Mouse (Mus musculus) gastrocnemius, postnatal 10 days (tissue): ENCODE data around the gene Snx29. TPM values are rescaled to one million over a fixed set of nuclear protein-coding genes. Genes with fewer than 3 reads are reported as not detected.

Source experiments
- DNase-seq: peaks from one replicate; pipeline ENCODE4 v3.0.0; 2021; ENCODE audit warnings: mixed read lengths
- total RNA-seq, 2 experiments: library from RNA; stranded (reverse); gene quantifications; 2 replicates each; pipeline ENCODE4 v1.2.3; 2021

The Snx29 gene
- total RNA-seq, 2 experiments from 2014 or later, result 12.9 to 16.0 TPM

GRCm38 (mm10) chr16:11690097-11690496, 367.4 kb downstream of the Snx29 start:
- no peak for DNase-seq

DNA sequence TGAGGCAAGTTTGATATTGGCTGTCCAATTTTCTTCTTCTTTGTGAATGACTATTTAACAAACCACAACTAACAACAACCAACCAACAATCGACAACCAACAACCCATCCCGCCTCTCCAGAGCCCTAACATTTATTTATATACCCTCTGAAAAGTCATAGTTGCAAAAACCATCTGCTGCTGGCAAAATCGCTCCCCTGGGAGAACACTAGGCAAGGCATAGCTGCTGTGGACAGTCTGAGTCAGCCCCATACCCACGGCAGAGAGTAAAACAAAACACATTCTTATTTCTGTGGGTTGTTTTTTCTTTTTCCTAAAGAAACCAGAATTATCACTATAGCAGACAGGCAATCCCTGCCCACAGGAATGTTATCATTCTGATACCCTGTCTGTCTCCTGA, 368.0 kb downstream of the Snx29 start:
- no peak for DNase-seq

GRCm38 (mm10) chr16:11691487-11692200, 368.9 kb downstream of the Snx29 start:
- DNase-seq, result no peak

DNA sequence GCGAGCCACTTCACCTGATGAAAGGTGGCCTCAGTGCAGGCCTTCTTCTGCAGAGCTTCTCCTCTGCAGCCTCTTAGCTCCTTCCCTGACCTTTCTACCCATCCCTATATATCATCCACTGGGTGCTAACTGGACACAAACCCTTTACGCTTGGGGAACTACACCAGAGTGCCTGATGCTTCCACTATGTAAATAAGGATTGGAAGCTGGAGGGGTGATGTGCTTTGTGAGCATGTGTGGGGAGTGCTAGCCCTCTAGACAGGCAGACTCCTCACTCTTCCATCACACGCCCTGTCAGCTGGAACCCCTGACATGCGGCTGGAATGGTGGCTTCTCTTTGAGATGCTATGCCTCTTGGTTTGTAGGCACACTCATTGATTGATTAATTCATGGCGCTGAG, 370.0 kb downstream of the Snx29 start:
- DNase-seq, result no peak

- no peak for DNase-seq
These were observed 371.7 kb downstream of the Snx29 start for GRCm38 (mm10) chr16:11694386-11694785.

DNA sequence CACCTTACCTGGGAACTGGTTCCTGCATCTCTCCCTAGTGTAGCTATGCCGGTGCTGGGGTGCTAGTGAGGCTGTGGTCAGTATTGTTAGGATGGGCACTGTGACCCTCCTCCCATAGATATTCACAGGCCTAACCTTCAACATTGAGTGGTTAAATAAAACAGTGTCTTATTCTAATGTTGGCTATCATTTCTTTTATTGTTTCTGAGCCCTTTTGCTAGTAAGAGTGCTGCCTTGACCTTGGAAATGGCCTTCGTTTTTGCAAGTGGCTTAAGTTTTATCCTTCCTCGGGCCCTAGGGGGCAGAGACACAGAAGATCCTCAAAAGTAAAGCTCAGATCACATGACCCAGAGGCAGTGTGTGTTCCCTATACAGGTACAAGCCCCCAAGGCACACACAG, 374.1 kb downstream of the Snx29 start:
- no peak for DNase-seq

- no peak for DNase-seq
These were observed 375.1 kb downstream of the Snx29 start for GRCm38 (mm10) chr16:11697710-11698357.

GRCm38 (mm10) chr16:11701579-11701978, 378.9 kb downstream of the Snx29 start:
- DNase-seq, result no peak

DNA sequence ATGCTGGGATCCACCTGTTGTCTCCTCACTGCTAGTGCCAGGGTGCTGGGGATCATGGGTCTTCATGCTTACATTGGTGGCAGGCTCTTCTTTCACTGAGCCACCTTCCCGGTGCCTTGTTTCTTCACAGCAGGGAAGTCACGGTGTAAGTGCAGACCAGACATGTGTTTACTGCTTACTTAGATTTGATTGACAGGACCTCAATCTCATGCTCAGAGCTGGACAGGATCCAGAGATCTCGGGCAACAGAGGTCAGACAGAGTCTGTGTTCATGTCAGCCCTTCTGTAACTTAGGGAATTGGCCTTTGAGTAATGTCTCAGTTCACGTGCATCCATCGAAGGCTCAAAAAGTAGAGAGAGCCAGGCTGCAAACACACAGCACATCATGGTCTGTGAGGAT, 381.4 kb downstream of the Snx29 start:
- no peak for DNase-seq

DNA sequence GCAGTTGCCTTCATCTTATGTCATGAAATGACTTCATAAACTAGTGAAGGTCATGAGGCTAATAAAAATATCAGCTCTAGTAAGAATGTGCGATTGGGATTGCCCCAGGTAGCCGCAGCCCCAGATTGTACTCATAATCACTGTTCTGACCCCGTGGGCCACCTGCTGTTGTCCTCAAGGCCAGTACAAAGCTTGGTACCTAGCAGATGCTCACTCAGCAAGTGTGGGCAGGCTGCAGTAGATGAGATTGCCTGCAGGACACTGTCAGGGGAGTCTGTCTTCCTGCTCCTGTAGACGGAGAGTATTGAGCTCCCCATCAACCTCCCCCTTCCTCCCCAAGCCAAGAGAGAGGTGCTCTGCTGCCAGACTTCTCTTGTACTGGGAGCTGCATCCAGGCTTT, 382.7 kb downstream of the Snx29 start:
- no peak for DNase-seq

GRCm38 (mm10) chr16:11708097-11708496, 385.4 kb downstream of the Snx29 start:
- DNase-seq, result no peak

DNA sequence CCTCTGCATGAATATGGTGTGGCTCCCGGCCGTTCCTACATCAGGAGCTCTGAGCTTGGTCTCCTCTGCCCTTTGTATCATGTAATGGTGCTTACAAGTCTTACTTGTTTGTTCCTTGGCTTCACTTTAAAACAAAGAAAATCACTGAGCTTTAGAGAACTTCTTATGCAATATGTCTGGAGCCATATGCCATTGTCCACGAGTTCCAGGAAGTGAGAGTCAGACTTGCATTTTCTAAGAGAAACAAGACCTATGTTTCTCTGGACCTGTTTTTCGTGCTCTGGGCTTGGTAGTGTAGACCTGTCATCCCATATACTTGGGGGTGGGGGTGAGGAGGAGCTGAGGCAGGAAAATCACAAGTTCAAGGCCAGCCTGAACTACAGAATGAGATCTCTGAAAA, 386.7 kb downstream of the Snx29 start:
- DNase-seq, result no peak

DNA sequence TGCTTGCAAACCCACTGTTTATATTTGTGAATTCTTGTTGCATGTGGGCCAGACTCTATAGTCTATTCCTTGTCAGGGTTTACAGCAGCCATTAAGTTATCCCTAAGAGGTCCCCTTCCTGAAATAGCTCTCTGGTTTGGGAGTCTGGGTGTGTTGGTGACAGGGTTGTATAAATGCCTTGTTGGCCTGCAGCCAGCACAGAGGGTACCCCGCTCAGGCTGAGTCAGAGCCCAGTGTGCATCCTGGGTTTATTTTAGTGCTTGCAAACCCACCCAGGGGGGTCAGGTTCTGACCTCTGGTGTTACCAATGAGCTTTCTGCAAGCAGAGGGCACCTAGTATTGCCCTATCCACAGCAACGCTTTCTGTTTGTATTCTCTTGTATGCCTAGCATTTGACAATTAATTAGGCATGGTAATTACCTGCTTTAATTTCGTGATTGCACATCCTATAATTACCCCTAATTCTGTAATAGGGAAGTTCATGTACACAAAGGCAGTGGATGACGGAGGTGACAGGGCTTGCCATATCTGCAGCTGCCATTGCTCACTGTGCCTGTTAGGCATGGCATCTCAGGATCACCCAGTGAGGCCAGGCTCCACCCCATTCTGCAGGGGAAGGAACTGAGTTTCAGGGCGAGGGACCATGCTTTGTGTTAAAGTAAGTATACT, 387.4 kb downstream of the Snx29 start:
- no peak for DNase-seq

GRCm38 (mm10) chr16:11713265-11713865, 390.7 kb downstream of the Snx29 start:
- DNase-seq, result no peak

DNA sequence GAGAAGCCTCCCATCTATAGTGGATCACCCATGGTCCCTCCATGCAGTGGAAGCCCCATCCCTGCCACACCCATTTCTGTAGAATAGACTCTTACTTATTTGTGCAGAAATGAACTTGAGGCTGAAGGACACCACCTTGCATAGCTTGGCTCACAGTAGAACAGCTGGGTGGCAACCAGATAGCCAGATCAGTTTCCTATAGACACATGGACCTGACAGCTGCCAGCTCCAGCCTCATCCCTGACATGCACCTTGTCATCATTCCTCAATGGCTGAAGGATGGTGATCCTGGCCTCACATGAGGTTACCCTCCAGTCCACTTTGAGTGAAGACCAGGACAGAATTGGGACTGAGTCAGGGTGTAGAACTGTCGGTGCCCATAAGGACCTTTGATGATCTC, 394.2 kb downstream of the Snx29 start:
- no peak for DNase-seq

DNA sequence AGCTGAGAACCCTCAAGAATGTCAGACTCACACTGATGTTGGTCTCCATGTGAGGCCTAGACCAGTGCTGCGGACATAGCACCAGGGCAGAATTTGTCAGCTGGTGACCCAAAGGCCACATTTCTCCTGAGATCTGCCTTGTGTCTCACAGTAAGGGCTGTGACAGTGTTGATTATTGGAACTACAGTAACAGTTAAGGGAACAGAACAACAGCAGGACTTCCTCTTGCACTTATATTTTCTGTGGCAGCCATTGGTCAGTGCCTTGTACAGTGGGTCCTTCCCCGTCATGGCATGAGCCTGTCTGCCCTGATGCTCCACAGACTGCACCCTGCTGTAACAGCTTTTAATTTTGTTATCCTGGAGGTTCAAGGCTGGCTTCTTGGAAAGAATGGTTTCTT, 403.2 kb downstream of the Snx29 start:
- no peak for DNase-seq

- no peak for DNase-seq
These were observed 404.6 kb downstream of the Snx29 start for GRCm38 (mm10) chr16:11727331-11727730.

- DNase-seq, result no peak
These were observed 405.4 kb downstream of the Snx29 start for GRCm38 (mm10) chr16:11728131-11728530.

DNA sequence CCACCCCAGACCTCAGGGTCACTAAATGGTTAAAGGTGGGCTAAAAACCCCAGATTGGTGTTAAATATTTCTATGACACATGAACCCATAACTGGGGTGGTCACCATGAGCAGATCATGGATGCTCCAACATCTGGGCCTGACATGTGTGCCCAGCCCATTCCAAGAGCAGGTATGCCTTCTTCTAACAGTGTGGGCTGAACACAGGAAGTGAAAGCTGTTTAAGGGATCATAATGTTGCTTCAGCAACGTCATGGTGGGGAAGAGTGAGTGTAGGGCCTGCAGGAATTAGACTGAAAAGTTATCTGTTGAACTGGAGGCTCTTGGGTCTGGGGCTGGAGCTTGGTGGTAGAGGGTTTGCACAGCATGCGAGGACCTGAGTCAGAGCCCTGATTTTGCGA, 405.9 kb downstream of the Snx29 start:
- DNase-seq, result no peak

DNA sequence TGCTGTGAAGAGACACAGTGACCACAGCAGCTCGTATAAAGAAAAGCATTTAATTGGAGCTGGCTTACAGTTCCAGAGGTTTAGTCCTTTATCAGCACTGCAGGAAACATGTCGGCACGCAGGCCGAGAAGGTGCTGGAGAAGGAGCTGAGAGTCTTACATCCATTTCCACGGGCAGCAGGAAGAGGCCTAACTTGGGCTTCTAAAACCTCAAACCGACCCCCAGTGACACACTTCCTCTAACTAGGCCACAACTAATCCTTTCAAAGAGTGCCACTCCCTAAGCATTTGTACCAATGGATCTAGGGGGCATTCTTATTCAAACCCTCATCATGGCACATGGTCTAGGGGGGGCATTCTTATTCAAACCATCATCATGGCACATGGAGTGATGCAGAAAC, 406.4 kb downstream of the Snx29 start:
- no peak for DNase-seq

GRCm38 (mm10) chr16:11729815-11730214, 407.1 kb downstream of the Snx29 start:
- DNase-seq, result no peak

DNA sequence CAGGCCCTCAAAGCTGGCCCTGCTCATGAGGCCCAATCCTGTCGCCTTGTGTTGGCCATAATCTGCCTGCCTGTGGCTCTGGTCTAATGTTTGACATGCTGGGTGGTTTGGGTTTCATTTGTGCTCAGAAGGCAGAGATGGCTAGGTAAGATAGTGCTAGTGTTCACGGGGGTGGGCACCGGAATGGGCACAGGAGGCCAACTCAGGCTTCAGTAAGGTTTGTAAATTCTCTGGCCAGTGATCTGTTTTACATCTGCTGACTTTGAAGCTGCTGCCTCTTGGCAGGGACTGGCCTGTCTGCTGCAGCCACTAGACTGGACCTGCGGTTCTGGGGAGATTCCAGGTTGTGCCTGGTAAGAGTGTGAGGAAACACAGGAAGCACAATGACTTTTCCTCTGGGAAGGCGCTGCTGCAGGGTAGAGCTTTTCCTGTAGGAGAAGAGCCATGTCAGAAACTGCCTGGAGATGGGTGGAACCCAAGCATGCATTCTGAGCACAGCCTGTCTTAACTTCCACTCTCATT, 408.4 kb downstream of the Snx29 start:
- no peak for DNase-seq

DNA sequence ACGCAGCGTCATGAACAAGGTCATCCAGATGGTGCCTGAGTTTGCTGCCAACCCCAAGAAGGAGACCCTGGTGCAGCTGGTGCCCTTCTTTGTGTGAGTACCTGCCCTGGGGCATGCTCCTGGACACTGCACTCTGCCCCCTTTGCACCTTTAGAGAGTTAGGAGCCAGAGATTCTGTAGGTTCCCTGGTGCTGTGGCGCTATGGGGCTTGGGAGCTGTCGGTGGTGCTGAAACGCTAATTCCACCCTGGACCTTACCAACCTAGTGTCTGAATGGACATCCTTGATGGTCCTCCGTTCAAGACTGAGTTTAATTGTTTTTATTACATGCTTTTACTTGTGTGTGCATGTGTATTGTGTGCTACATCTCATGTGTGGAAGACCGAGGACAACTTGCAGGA, 415.6 kb downstream of the Snx29 start:
- no peak for DNase-seq
